Comparison of ENCODE assay signal across 31 mouse cellular contexts in the genomic region with DNA sequence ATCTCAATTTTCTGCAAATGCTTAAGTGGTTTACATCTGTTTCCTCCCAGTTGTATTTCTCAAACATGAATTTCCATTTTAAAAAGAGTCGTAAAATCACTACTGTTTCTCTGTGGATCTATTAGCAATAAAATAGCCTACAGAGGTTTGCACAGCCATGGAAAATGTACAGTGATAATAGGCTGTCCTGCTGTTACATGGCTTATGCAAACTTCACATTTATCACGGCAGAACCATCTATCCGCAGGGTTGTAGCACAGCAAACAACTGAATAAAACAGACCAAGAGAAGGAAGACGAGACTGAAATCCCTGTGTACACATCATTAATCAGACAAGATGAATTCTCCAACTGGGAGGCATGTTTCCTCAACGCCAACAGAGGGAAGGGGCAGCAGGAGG.
A peak's percentile ranks its signal among the peaks of the same experiment; 100 is the strongest.
DNase-seq lines count a peak whose midpoint lies in the region; ATAC-seq and TF ChIP-seq lines count a peak whose summit lies in the region.
"Had no signal": no experiment of that assay in that cellular context is flagged by ENCODE, and none has a peak within 500 bp of the region (broad histone marks: within the 10 kb centered on the region; RNA-seq: fewer than 3 reads in every experiment).

No protein-coding gene starts in this region.

- H3K27me3 ChIP-seq in hindbrain, embryonic 12.5 days = no peaks in the 10 kb centered on the region
- no peaks in the 10 kb centered on the region for H3K27me3 ChIP-seq in hindbrain, embryonic 10.5 days (ENCODE audit: insufficient read depth, poor library complexity, severe bottlenecking)
- H3K27me3 ChIP-seq in hindbrain, postnatal 0 days (ENCODE audit: insufficient read depth, low read length) = no peaks in the 10 kb centered on the region
- H3K27me3 ChIP-seq in midbrain, postnatal 0 days (ENCODE audit: insufficient read depth, low read length) = no peaks in the 10 kb centered on the region
- no peaks in the 10 kb centered on the region for H3K27me3 ChIP-seq in thymus, adult 2 months (ENCODE audit: control insufficient read depth, insufficient read depth, low read length)
- H3K27me3 ChIP-seq: embryonic facial prominence, embryonic 13.5 days had no signal

- H3K27ac ChIP-seq in hindbrain, embryonic 12.5 days = peak overlapping the region; percentile 52; the same call in 1 of the 2 replicates
- no peak overlapping the region for H3K27ac ChIP-seq in hindbrain, embryonic 10.5 days
- peak overlapping the region; percentile 15; the same call in 1 of the 2 replicates for H3K27ac ChIP-seq in hindbrain, postnatal 0 days
- no peak overlapping the region for H3K27ac ChIP-seq in midbrain, postnatal 0 days (ENCODE audit: low read depth, low read length)
- no peak overlapping the region for H3K27ac ChIP-seq in thymus, adult 2 months (ENCODE audit: control insufficient read depth, insufficient read depth, low read length)
- H3K27ac ChIP-seq: embryonic facial prominence, embryonic 13.5 days; forebrain, embryonic 10.5 days; kidney, embryonic 15.5 days; layer of hippocampus, adult 2 months; liver, embryonic 12.5 days; stomach, postnatal 0 days had no signal

- no peak overlapping the region for H3K4me2 ChIP-seq in hindbrain, embryonic 12.5 days (replicated peaks)
- no peak overlapping the region for H3K4me2 ChIP-seq in hindbrain, postnatal 0 days (ENCODE audit: low read depth, low read length)
- no peak overlapping the region for H3K4me2 ChIP-seq in midbrain, postnatal 0 days (ENCODE audit: low read depth, low read length, poor library complexity, severe bottlenecking)
- H3K4me2 ChIP-seq: embryonic facial prominence, embryonic 13.5 days; heart, embryonic 11.5 days; kidney, embryonic 15.5 days; liver, embryonic 12.5 days had no signal

- no peak for ATAC-seq in hindbrain, embryonic 12.5 days (ENCODE audit: low FRiP score)
- 0 out of 2 replicates have a peak, but pooled peaks have one; percentile 10 for ATAC-seq in hindbrain, postnatal 0 days
- ATAC-seq in midbrain, postnatal 0 days (ENCODE audit: low FRiP score) = no peak
- ATAC-seq: forebrain, postnatal 0 days; inflammation-experienced regulatory T-cells, adult 6 months; liver, embryonic 12.5 days; liver, postnatal 0 days had no signal

- no peak for TF ChIP-seq POLR2A in brain, embryonic 14.5 days (IDR thresholded peaks at IDR 0.05; ENCODE audit: borderline replicate concordance, extremely low read depth, insufficient read depth, insufficient read length, poor library complexity, severe bottlenecking)
- no peak for TF ChIP-seq POLR2A in thymus, adult 2 months (IDR thresholded peaks at IDR 0.05; ENCODE audit: control insufficient read depth, extremely low read depth, insufficient read depth, low read length, poor library complexity)

- H3K4me3 ChIP-seq in hindbrain, embryonic 12.5 days = no peak overlapping the region
- no peak overlapping the region for H3K4me3 ChIP-seq in hindbrain, embryonic 10.5 days
- H3K4me3 ChIP-seq in hindbrain, postnatal 0 days (ENCODE audit: low read length) = no peak overlapping the region
- no peak overlapping the region for H3K4me3 ChIP-seq in midbrain, postnatal 0 days (ENCODE audit: low read depth, low read length)
- no peak overlapping the region for H3K4me3 ChIP-seq in thymus, adult 2 months (ENCODE audit: control insufficient read depth, insufficient read depth, low read length)
- H3K4me3 ChIP-seq: embryonic facial prominence, embryonic 13.5 days; forebrain, embryonic 10.5 days; kidney, embryonic 15.5 days; layer of hippocampus, adult 2 months; liver, embryonic 12.5 days; megakaryocyte, embryonic 14.5 days had no signal

- no peak for TF ChIP-seq CTCF in brain, embryonic 14.5 days (IDR thresholded peaks at IDR 0.05; ENCODE audit: borderline replicate concordance, extremely low read depth, insufficient read depth, insufficient read length)
- TF ChIP-seq CTCF in hindbrain, postnatal 0 days (IDR thresholded peaks at IDR 0.05; ENCODE audit: low read depth) = no peak
- TF ChIP-seq CTCF in midbrain, postnatal 0 days (IDR thresholded peaks at IDR 0.05) = no peak
- no peak for TF ChIP-seq CTCF in thymus, adult 2 months (IDR thresholded peaks at IDR 0.05; ENCODE audit: borderline replicate concordance, control insufficient read depth, extremely low read depth, insufficient read depth, low read length, poor library complexity)

- WGBS in hindbrain, embryonic 12.5 days = 69% methylated on average over 5 of the region's 5 CpGs
- WGBS in hindbrain, embryonic 10.5 days = 78% methylated on average over 5 of the region's 5 CpGs
- 53% methylated on average over 5 of the region's 5 CpGs for WGBS in hindbrain, postnatal 0 days
- whole genome bisulfite sequencing in midbrain, postnatal 0 days = 40% methylated on average over 5 of the region's 5 CpGs
- 93% methylated on average over 5 of the region's 5 CpGs for WGBS in thymus, adult 2 months

- no peak for DNase-seq in hindbrain, embryonic 10.5 days (ENCODE audit: low spot score)
- DNase-seq in brain, embryonic 14.5 days (ENCODE audit: low read depth) = peak; percentile 38
- DNase-seq in hindbrain, postnatal 0 days (ENCODE audit: low spot score) = peak; percentile 24
- DNase-seq in midbrain, postnatal 0 days (ENCODE audit: low spot score) = peak; percentile 35
- no peak for DNase-seq in thymus, adult 2 months
- DNase-seq in lung, postnatal 10 days = no peak
- DNase-seq: adrenal gland, postnatal 14 days; cerebellum, adult 11-12 months; cerebellum, postnatal 10 days; forebrain, postnatal 0 days; gastrocnemius, postnatal 25 days; heart, postnatal 36 days; kidney, adult 18-20 months; kidney, postnatal 36 days; left cerebral cortex, postnatal 4 days; liver, postnatal 0 days; lung, postnatal 4 days; right cerebral cortex, postnatal 4 days; thymus, adult 18-20 months; thymus, postnatal 4 days had no signal

- no peaks in the 10 kb centered on the region for H3K4me1 ChIP-seq in hindbrain, embryonic 12.5 days
- no peaks in the 10 kb centered on the region for H3K4me1 ChIP-seq in hindbrain, embryonic 10.5 days (replicated peaks)
- no peaks in the 10 kb centered on the region for H3K4me1 ChIP-seq in hindbrain, postnatal 0 days (ENCODE audit: insufficient read depth, low read length)
- H3K4me1 ChIP-seq in midbrain, postnatal 0 days (ENCODE audit: insufficient read depth, low read length) = no peaks in the 10 kb centered on the region; the same call in 1 of the 2 replicates
- no peaks in the 10 kb centered on the region for H3K4me1 ChIP-seq in thymus, adult 2 months (replicated peaks; ENCODE audit: control insufficient read depth, insufficient read depth, low read length)
- H3K4me1 ChIP-seq: embryonic facial prominence, embryonic 13.5 days; forebrain, embryonic 10.5 days; kidney, embryonic 15.5 days; liver, embryonic 12.5 days; megakaryocyte, embryonic 14.5 days had no signal

- H3K9me3 ChIP-seq in hindbrain, embryonic 12.5 days (replicated peaks) = no peaks in the 10 kb centered on the region
- no peaks in the 10 kb centered on the region for H3K9me3 ChIP-seq in hindbrain, embryonic 10.5 days
- no peaks in the 10 kb centered on the region for H3K9me3 ChIP-seq in hindbrain, postnatal 0 days (ENCODE audit: low read length)
- H3K9me3 ChIP-seq in midbrain, postnatal 0 days (ENCODE audit: low read length) = no peaks in the 10 kb centered on the region
- H3K9me3 ChIP-seq: embryonic facial prominence, embryonic 13.5 days; forebrain, embryonic 10.5 days; G1E; kidney, embryonic 15.5 days; liver, embryonic 12.5 days; megakaryocyte, embryonic 14.5 days had no signal

- no peaks in the 10 kb centered on the region for H3K36me3 ChIP-seq in hindbrain, embryonic 12.5 days
- H3K36me3 ChIP-seq in hindbrain, embryonic 10.5 days = no peaks in the 10 kb centered on the region
- no peaks in the 10 kb centered on the region for H3K36me3 ChIP-seq in hindbrain, postnatal 0 days (ENCODE audit: insufficient read depth, low read length)
- no peaks in the 10 kb centered on the region for H3K36me3 ChIP-seq in midbrain, postnatal 0 days (ENCODE audit: insufficient read depth, low read length)
- H3K36me3 ChIP-seq in thymus, adult 2 months (ENCODE audit: control insufficient read depth, insufficient read depth, low read length) = no peaks in the 10 kb centered on the region
- H3K36me3 ChIP-seq: embryonic facial prominence, embryonic 13.5 days; forebrain, embryonic 10.5 days; G1E; kidney, embryonic 15.5 days; liver, embryonic 12.5 days had no signal

- H3K9ac ChIP-seq in hindbrain, embryonic 12.5 days = no peak overlapping the region
- H3K9ac ChIP-seq in hindbrain, postnatal 0 days (replicated peaks; ENCODE audit: low read length) = no peak overlapping the region
- H3K9ac ChIP-seq in midbrain, postnatal 0 days (replicated peaks; ENCODE audit: low read length, poor library complexity, severe bottlenecking) = no peak overlapping the region
- H3K9ac ChIP-seq: embryonic facial prominence, embryonic 13.5 days; forebrain, postnatal 0 days; kidney, embryonic 15.5 days; liver, embryonic 12.5 days; liver, postnatal 0 days had no signal

Comparison
In these comparisons a context has a peak if more than half of its experiments do, and no peak if none do; other contexts are left out.
1. H3K27ac ChIP-seq: peak in hindbrain, embryonic 12.5 days (single experiment) and hindbrain, postnatal 0 days (single experiment); none in hindbrain, embryonic 10.5 days (single experiment), midbrain, postnatal 0 days (single experiment) and thymus, adult 2 months (single experiment).
2. DNase-seq: peak in brain, embryonic 14.5 days (single experiment), hindbrain, postnatal 0 days (single experiment) and midbrain, postnatal 0 days (single experiment); none in hindbrain, embryonic 10.5 days (single experiment), thymus, adult 2 months (single experiment) and lung, postnatal 10 days (single experiment).